ENCODE assay signal across 28 mouse cellular contexts in genomic region chr1:165203488-165204035, GRCm38 (mm10). TPM values are rescaled to one million over a fixed set of nuclear protein-coding genes. Genes with fewer than 3 reads are reported as not detected.
DNase-seq lines count a peak whose midpoint lies in the region; ATAC-seq and TF ChIP-seq lines count a peak whose summit lies in the region.
"Had no signal": no experiment of that assay in that cellular context is flagged by ENCODE, and none has a peak within 500 bp of the region (broad histone marks: within the 10 kb centered on the region; RNA-seq: fewer than 3 reads in every experiment).

No protein-coding gene starts in this region.

- H3K9me3 ChIP-seq in heart, embryonic 10.5 days, result no peaks in the 10 kb centered on the region
- H3K9me3 ChIP-seq in intestine, embryonic 16.5 days (ENCODE audit: control insufficient read depth, low read length), result no peaks in the 10 kb centered on the region
- H3K9me3 ChIP-seq: embryonic facial prominence, embryonic 13.5 days; forebrain, embryonic 12.5 days; heart, embryonic 12.5 days had no signal

- H3K27me3 ChIP-seq in heart, embryonic 10.5 days (ENCODE audit: insufficient read depth, poor library complexity, severe bottlenecking), result no peaks in the 10 kb centered on the region
- H3K27me3 ChIP-seq in heart, adult 2 months (ENCODE audit: control insufficient read depth, insufficient read depth, low read length), result no peaks in the 10 kb centered on the region
- H3K27me3 ChIP-seq in intestine, embryonic 16.5 days (replicated peaks; ENCODE audit: control insufficient read depth, insufficient read depth, low read length), result no peaks in the 10 kb centered on the region
- H3K27me3 ChIP-seq: embryonic facial prominence, embryonic 13.5 days; forebrain, embryonic 12.5 days; heart, embryonic 12.5 days; Patski had no signal

- no peak overlapping the region for H3K27ac ChIP-seq in heart, embryonic 10.5 days
- no peak overlapping the region for H3K27ac ChIP-seq in heart, adult 2 months
- no peak overlapping the region for H3K27ac ChIP-seq in intestine, embryonic 16.5 days (ENCODE audit: low read length)
- H3K27ac ChIP-seq: embryonic facial prominence, embryonic 13.5 days; forebrain, embryonic 12.5 days; gastrocnemius, adult 2 months had no signal

- TF ChIP-seq EP300 in heart, adult 2 months (IDR thresholded peaks at IDR 0.05; ENCODE audit: insufficient read depth, low read depth, low read length), result no peak

- H3K4me3 ChIP-seq in heart, embryonic 10.5 days, result no peak overlapping the region
- no peak overlapping the region for H3K4me3 ChIP-seq in heart, adult 2 months
- no peak overlapping the region for H3K4me3 ChIP-seq in intestine, embryonic 16.5 days (ENCODE audit: low read length)
- H3K4me3 ChIP-seq: embryonic facial prominence, embryonic 13.5 days; forebrain, embryonic 12.5 days; gastrocnemius, adult 2 months; heart, embryonic 12.5 days had no signal

- no peak overlapping the region for H3K4me2 ChIP-seq in intestine, embryonic 16.5 days (ENCODE audit: low read depth, low read length)
- H3K4me2 ChIP-seq: embryonic facial prominence, embryonic 13.5 days; forebrain, embryonic 12.5 days; heart, embryonic 12.5 days had no signal

- intact Hi-C loops in heart, adult 2 months (cut with DNase I), result no loop called here

- peaks cover 17% of the 10 kb centered on the region for H3K4me1 ChIP-seq in heart, embryonic 10.5 days
- no peaks in the 10 kb centered on the region for H3K4me1 ChIP-seq in heart, adult 2 months (ENCODE audit: control insufficient read depth, insufficient read depth, low read length)
- peaks cover 2% of the 10 kb centered on the region; the same call in 1 of the 2 replicates for H3K4me1 ChIP-seq in intestine, embryonic 16.5 days (ENCODE audit: control insufficient read depth, insufficient read depth, low read length)
- H3K4me1 ChIP-seq: embryonic facial prominence, embryonic 13.5 days; forebrain, embryonic 12.5 days had no signal

- peak; percentile 56 for ATAC-seq in granulocyte monocyte progenitor cell, adult 5-6 weeks (replicated peaks; ENCODE audit: poor library complexity, severe bottlenecking)
- ATAC-seq in intestine, embryonic 16.5 days, result no peak
- ATAC-seq in cerebellum, adult (ENCODE audit: insufficient number of reproducible peaks, low FRiP score, low TSS enrichment), result no peak
- ATAC-seq: activated CD4-positive, CD25-positive, alpha-beta regulatory T cell, adult 4 months; forebrain, embryonic 16.5 days; hindbrain, embryonic 16.5 days; inflammation-experienced regulatory T-cells, adult 6 months; Patski had no signal

- no peaks in the 10 kb centered on the region for H3K79me2 ChIP-seq in heart, adult 2 months (replicated peaks; ENCODE audit: control insufficient read depth, insufficient read depth, low read length)

- no peak for TF ChIP-seq CTCF in heart, adult 2 months (IDR thresholded peaks at IDR 0.05)

- no peaks in the 10 kb centered on the region for H3K36me3 ChIP-seq in heart, embryonic 10.5 days
- H3K36me3 ChIP-seq in heart, adult 2 months (ENCODE audit: control insufficient read depth, insufficient read depth, low read length), result no peaks in the 10 kb centered on the region
- H3K36me3 ChIP-seq in intestine, embryonic 16.5 days (ENCODE audit: control insufficient read depth, insufficient read depth, low read length), result no peaks in the 10 kb centered on the region
- H3K36me3 ChIP-seq: embryonic facial prominence, embryonic 13.5 days; forebrain, embryonic 12.5 days; heart, embryonic 12.5 days had no signal

- H3K9ac ChIP-seq in heart, adult 2 months (ENCODE audit: low read depth, low read length), result no peak overlapping the region
- no peak overlapping the region for H3K9ac ChIP-seq in intestine, embryonic 16.5 days (ENCODE audit: low read depth, low read length)
- H3K9ac ChIP-seq: embryonic facial prominence, embryonic 13.5 days; forebrain, embryonic 12.5 days; heart, embryonic 12.5 days had no signal

- no peak for TF ChIP-seq POLR2A in heart, adult 2 months (IDR thresholded peaks at IDR 0.05; ENCODE audit: insufficient read depth, low read depth, low read length)

- peak; percentile 5 for DNase-seq in heart, embryonic 10.5 days (ENCODE audit: low spot score)
- no peak for DNase-seq in heart, adult 2 months
- peak; percentile 39 for DNase-seq in 3134 (ENCODE audit: extremely low read depth, insufficient read length, low spot score)
- peak; percentile 12 for DNase-seq in 416B (ENCODE audit: low read depth)
- DNase-seq: adrenal gland, postnatal 14 days; cerebellum, postnatal 25 days; gastrocnemius, adult 2 months; gastrocnemius, postnatal 25 days; heart, adult 18-20 months; heart, postnatal 36 days; kidney, adult 11 months had no signal

- WGBS in heart, embryonic 10.5 days, result 41% methylated on average over 2 of the region's 2 CpGs
- WGBS in heart, adult 2 months, result 42% methylated on average over 2 of the region's 2 CpGs
- WGBS in intestine, embryonic 16.5 days, result 55% methylated on average over 2 of the region's 2 CpGs

RNA-seq across cellular contexts. Expression of gene Sft2d2, which starts 9.3 kb away (rescaled TPM):
- polyA plus RNA-seq in heart, embryonic 10.5 days (2016; fragmentation: Nextera tagmentation; extraction: Ambion mirVana), result 18.8 and 23.6 TPM in 2 replicates
- total RNA-seq in heart, adult 2 months (2021), result 10 to 100 TPM; 14.1 to 14.9 TPM
- polyA plus RNA-seq in heart, adult 2 months (2012; rRNA removed), result 19.7 and 33.9 TPM in 2 replicates
- 22.2 and 27.7 TPM in 2 replicates for total RNA-seq in granulocyte monocyte progenitor cell, adult 5-6 weeks (2014; fragmentation: Nextera tagmentation)
- total RNA-seq in granulocyte monocyte progenitor cell, adult 5-6 weeks (2017), result 22.4 and 27.2 TPM in 2 replicates
- polyA plus RNA-seq in intestine, embryonic 16.5 days (2015; fragmentation: Nextera tagmentation; extraction: Ambion mirVana), result 28.6 and 33.3 TPM in 2 replicates

RNA-seq across cellular contexts. Expression of gene Tiprl, which starts 33.2 kb away (rescaled TPM):
- 87.9 and 92.0 TPM in 2 replicates for polyA plus RNA-seq in heart, embryonic 10.5 days (2016; fragmentation: Nextera tagmentation; extraction: Ambion mirVana)
- 10 to 100 TPM; 36.1 to 37.2 TPM for total RNA-seq in heart, adult 2 months (2021)
- 17.6 and 22.5 TPM in 2 replicates for polyA plus RNA-seq in heart, adult 2 months (2012; rRNA removed)
- 18.6 and 36.5 TPM in 2 replicates for total RNA-seq in granulocyte monocyte progenitor cell, adult 5-6 weeks (2014; fragmentation: Nextera tagmentation)
- 58.2 and 107 TPM in 2 replicates for total RNA-seq in granulocyte monocyte progenitor cell, adult 5-6 weeks (2017)
- 77.9 and 83.9 TPM in 2 replicates for polyA plus RNA-seq in intestine, embryonic 16.5 days (2015; fragmentation: Nextera tagmentation; extraction: Ambion mirVana)

RNA-seq across cellular contexts. Expression of gene Tbx19, which starts 43.0 kb away (rescaled TPM):
- not detected in 2 replicates for polyA plus RNA-seq in heart, embryonic 10.5 days (2016; fragmentation: Nextera tagmentation; extraction: Ambion mirVana)
- not detected for total RNA-seq in heart, adult 2 months (2021)
- polyA plus RNA-seq in heart, adult 2 months (2012; rRNA removed), result not detected in 2 replicates
- total RNA-seq in granulocyte monocyte progenitor cell, adult 5-6 weeks (2014; fragmentation: Nextera tagmentation), result not detected in 2 replicates
- total RNA-seq in granulocyte monocyte progenitor cell, adult 5-6 weeks (2017), result not detected in 2 replicates
- not detected in 2 replicates for polyA plus RNA-seq in intestine, embryonic 16.5 days (2015; fragmentation: Nextera tagmentation; extraction: Ambion mirVana)
- total RNA-seq: adrenal gland, adult 18-20 months; adrenal gland, postnatal 14 days; gastrocnemius, adult 2 months; gastrocnemius, postnatal 25 days; heart, adult 18-20 months; heart, postnatal 36 days; MEL had no signal
- polyA plus RNA-seq: activated CD4-positive, CD25-positive, alpha-beta regulatory T cell, adult 4 months; C2C12; cerebellum, adult 2 months; embryonic facial prominence, embryonic 13.5 days; forebrain, embryonic 12.5 days; forebrain, embryonic 16.5 days; frontal cortex, adult 2 months; heart, embryonic 12.5 days; hindbrain, embryonic 11.5 days; hindbrain, embryonic 16.5 days; inflammation-experienced regulatory T-cells, adult 6 months; Patski had no signal

Comparison
In these comparisons a context has a peak if more than half of its experiments do, and no peak if none do; other contexts are left out.
1. DNase-seq: peak in heart, embryonic 10.5 days (single experiment), 3134 (single experiment) and 416B (single experiment); none in heart, adult 2 months (0 of 2).